Mouse (Mus musculus) intestine, embryonic 15.5 days (tissue): Measurements from ENCODE around the gene Mob3a. TPM values are rescaled to one million over a fixed set of nuclear protein-coding genes. Genes with fewer than 3 reads are reported as not detected.

Source experiments
- ATAC-seq: fragments of 200-750 bp; cut with Nextera tagmentation; 2 replicates; pipeline ENCODE4 v1.8.0; 2017; ENCODE audit warnings: moderate TSS enrichment, moderate library complexity
- H3K27ac ChIP-seq: fragments of 300-500 bp; sonication (generic); 2 replicates; pipeline ENCODE4 v1.5.1; 2015; ENCODE audit warnings: mild to moderate bottlenecking, inconsistent platforms
- H3K27me3 ChIP-seq: fragments of 300-500 bp; sonication (generic); replicated peaks from 2 replicates; pipeline ENCODE4 v1.6.1; 2015; ENCODE audit warnings: inconsistent platforms
- H3K36me3 ChIP-seq: fragments of 300-500 bp; sonication (generic); 2 replicates; pipeline ENCODE4 v1.6.1; 2015; ENCODE audit warnings: inconsistent platforms
- H3K4me1 ChIP-seq: fragments of 300-500 bp; sonication (generic); replicated peaks from 2 replicates; pipeline ENCODE4 v1.6.1; 2015; ENCODE audit warnings: inconsistent platforms
- H3K4me2 ChIP-seq: fragments of 300-500 bp; sonication (generic); replicated peaks from 2 replicates; pipeline ENCODE4 v1.6.1; 2015; ENCODE audit warnings: mild to moderate bottlenecking, inconsistent platforms
- H3K4me3 ChIP-seq: fragments of 300-500 bp; sonication (generic); replicated peaks from 2 replicates; pipeline ENCODE4 v1.5.1; 2015; ENCODE audit warnings: inconsistent platforms
- H3K9ac ChIP-seq: fragments of 300-500 bp; sonication (generic); 2 replicates; pipeline ENCODE4 v1.6.1; 2015; ENCODE audit warnings: inconsistent platforms
- H3K9me3 ChIP-seq: fragments of 300-500 bp; sonication (generic); 2 replicates; pipeline ENCODE4 v1.6.1; 2016; ENCODE audit warnings: inconsistent platforms
- WGBS: fragments of 180-500 bp; shearing (Covaris S2); methylation state at CpG from one replicate; pipeline ENCODE4 v1.1.7; 2015; 5-methylcytosine and 5-hydroxymethylcytosine counted together
- polyA plus RNA-seq: library from polyadenylated mRNA; unstranded; fragments of >200 nt; fragmentation: Nextera tagmentation; extraction: Ambion mirVana; gene quantifications from 2 replicates; pipeline ENCODE4 v1.2.1, GENCODE M21; 2015

Mob3a gene
- polyA plus RNA-seq, 1 experiment from 2014 or later = 40.4 TPM

DNA sequence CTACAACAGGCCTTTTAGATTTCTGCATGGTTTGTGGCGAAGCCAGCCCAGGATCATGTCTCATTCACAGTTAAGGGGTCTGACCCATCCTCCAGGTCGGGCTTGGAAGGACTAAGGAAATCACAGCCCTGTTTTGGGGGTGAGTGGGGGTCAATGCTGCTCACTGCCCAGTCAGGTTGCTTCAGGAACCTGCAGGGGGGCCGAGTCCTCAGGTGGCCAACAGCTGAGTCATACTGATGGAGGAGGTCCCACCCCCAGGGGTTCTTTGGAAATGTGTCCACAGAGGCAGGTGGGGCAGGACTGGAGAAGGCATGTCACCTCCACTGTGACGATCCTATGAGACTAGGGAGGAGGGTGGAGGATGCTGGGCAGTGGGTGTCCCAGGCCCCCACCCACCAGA lies 36.3 kb downstream of the Mob3a start:
- H3K36me3 ChIP-seq = peaks cover 38% of the 10 kb centered on the region
- 67% methylated on average over 4 of the region's 4 CpGs for WGBS
- H3K4me3 ChIP-seq = no peak overlapping the region
- ATAC-seq = no peak
- 0 out of 2 replicates have a peak overlapping the region, but pooled peaks have one; percentile 82 for H3K27ac ChIP-seq
- H3K9ac ChIP-seq = no peak overlapping the region
- no peaks in the 10 kb centered on the region for H3K27me3 ChIP-seq
- H3K4me2 ChIP-seq = no peak overlapping the region
- peaks cover 30% of the 10 kb centered on the region for H3K4me1 ChIP-seq
- H3K9me3 ChIP-seq = no peaks in the 10 kb centered on the region

DNA sequence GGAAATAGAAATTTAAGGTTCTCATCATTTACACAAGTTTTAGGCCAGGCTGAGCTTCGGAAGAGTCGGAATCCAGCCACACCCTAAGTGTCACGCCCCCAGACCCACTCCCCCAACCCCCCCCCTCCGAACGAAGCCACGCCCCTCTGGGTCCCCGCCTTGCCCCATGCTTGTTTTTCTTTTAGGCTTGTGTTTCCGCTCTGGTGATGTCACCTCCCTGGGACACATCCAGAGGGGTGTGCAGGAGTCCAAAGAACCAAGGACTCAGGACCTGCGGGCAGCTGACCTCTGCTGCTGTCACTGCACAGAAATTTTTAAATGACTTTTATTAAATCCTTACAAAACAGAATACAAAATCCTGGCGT lies 36.8 kb downstream of the Mob3a start:
- 11% methylated on average over 10 of the region's 10 CpGs for WGBS
- Histone ChIP-seq H3K27me3 (no peaks in the 10 kb centered on the region), H3K9ac (0 out of 2 replicates have a peak overlapping the region, but pooled peaks have one; percentile 18), H3K27ac (peak overlapping the region; percentile 82), H3K4me2 (peak overlapping the region; percentile 45), H3K4me1 (peaks cover 30% of the 10 kb centered on the region), H3K36me3 (peaks cover 34% of the 10 kb centered on the region), H3K9me3 (no peaks in the 10 kb centered on the region), H3K4me3 (no peak overlapping the region)
- ATAC-seq = peak; percentile 52

DNA sequence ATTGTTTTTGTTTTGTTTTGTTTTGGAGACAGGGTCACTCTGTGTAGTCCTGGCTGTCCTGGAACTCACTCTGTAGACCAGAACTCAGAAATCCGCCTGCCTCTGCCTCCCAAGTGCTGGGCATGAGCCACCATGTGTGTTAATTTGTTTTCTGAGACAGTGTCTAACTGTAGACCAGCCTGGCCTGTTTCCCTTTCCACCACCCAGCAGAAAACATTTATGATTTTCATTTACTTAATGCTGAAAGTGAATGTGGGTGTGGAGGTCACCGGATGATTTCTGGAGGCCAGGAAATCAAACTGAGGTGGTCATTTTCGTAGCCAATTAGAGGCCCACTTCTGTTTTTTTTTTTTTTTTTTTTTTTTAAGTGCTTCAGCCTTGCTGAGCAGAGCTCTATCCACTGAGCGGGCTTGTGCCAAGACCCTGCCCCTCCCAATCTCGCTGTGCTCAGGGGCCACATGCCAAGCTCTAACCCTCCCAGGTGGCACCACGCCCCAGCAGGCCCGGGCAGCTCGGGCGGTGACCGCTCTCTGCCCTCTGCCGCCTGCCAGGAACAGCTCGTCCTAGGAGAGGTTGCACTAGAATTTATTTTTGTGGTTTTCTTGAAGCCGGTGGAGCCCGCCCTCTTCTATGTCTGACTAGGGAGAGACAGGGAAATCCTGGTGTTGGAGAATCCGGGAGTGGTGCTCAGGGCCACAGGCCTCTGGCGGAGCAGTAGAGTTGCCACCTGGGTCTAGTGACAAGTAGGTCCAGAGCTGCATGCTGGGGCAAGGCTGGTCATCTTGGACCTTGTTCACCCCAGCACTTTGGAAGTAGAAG lies 37.4 kb downstream of the Mob3a start:
- H3K4me2 ChIP-seq = peak overlapping the region; percentile 45
- H3K9ac ChIP-seq = peak overlapping the region; percentile 18; the same call in 1 of the 2 replicates
- no peaks in the 10 kb centered on the region for H3K27me3 ChIP-seq
- H3K4me1 ChIP-seq = peaks cover 30% of the 10 kb centered on the region
- H3K27ac ChIP-seq = peak overlapping the region; percentile 82
- WGBS = 21% methylated on average over 16 of the region's 16 CpGs
- H3K4me3 ChIP-seq = no peak overlapping the region
- H3K36me3 ChIP-seq = peaks cover 28% of the 10 kb centered on the region
- ATAC-seq = peak; percentile 68
- H3K9me3 ChIP-seq = no peaks in the 10 kb centered on the region

DNA sequence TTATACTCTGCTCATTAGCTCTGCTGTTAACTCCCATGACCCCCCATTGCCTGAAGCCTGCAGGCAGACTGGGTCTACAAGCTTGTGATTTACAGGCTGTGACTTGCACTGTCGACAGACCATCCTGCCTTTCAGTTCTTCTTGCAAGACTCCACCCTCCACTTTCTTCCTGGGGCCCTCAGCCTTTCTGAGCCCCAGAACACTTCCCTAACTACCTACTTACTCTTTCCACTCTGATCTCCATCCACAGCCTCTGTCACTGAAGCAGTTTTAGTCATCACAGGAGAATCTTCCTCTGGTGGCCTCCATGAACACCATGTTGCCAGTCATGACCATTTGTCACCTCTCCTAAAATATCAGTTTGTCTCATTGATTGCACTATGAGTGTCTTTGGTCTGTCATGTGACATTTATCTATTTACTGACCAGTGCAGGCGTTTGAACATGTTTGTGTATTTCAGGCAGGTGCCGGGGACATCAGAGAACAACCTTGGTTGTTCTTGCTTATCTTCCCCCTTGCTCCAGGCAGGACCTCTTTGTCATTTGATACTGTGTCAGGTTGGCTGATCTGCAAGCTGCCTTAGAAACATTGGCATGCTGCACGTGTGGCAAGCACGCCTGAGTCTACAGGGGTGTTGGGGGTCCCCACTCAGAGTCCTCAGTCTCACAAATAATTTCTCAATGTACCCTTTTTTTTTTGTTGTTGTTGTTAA lies 38.1 kb downstream of the Mob3a start:
- Histone ChIP-seq H3K36me3 (peaks cover 21% of the 10 kb centered on the region), H3K27me3 (no peaks in the 10 kb centered on the region), H3K4me3 (no peak overlapping the region), H3K9me3 (no peaks in the 10 kb centered on the region), H3K4me2 (no peak overlapping the region), H3K27ac (no peak overlapping the region; the same call in none of the 2 replicates), H3K9ac (no peak overlapping the region), H3K4me1 (peaks cover 32% of the 10 kb centered on the region)
- 36% methylated on average over 5 of the region's 5 CpGs for WGBS
- no peak for ATAC-seq

DNA sequence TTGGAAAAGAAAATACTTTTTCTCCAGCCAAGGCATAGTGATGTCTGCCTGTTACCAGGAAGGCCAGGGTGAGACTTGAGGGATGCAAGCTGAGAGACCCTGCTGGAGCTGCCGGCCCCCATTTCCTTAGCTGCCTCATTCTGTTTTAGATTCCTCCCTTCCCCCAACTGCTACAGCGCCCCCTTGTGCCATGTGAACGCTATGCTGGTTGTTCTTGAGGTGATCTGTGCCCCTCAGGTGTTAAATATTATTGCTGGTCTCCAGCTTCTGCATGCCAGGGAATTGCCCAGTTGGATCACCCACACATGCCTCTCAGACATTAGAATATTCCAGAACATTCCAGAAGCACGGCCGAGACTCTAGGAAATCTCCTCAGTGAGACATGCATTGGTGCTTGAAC lies 40.6 kb downstream of the Mob3a start:
- Histone ChIP-seq H3K4me1 (peaks cover 40% of the 10 kb centered on the region), H3K27me3 (no peaks in the 10 kb centered on the region)
- no peak for ATAC-seq

DNA sequence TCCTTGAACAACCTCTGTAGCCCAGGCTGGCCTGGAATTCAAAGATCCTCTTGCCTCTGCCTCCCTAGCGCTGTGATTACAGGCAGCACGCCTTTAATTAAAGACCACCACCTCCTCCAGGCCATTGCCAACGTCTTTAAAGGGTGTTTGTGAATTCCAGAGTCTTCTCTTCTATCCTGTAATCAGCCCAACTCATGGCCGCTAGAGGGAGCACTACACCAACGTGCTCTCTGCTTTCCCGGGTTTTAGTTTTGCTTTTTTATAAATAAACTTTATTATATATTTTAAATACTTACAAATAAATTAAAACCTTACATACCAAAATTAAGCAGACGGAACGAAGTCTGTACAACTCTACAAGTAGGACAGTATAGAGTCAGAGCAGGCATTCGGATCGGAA lies 42.6 kb downstream of the Mob3a start:
- no peak overlapping the region for H3K27ac ChIP-seq
- peaks cover 35% of the 10 kb centered on the region for H3K4me1 ChIP-seq
- no peak overlapping the region for H3K4me3 ChIP-seq
- H3K36me3 ChIP-seq = no peaks in the 10 kb centered on the region
- peak overlapping the region; percentile 35; the same call in 1 of the 2 replicates for H3K4me2 ChIP-seq
- no peak overlapping the region for H3K9ac ChIP-seq
- no peak for ATAC-seq
- H3K9me3 ChIP-seq = no peaks in the 10 kb centered on the region
- WGBS = 14% methylated on average over 10 of the region's 10 CpGs
- H3K27me3 ChIP-seq = no peaks in the 10 kb centered on the region

More for the DNA sequence above, 40.6 kb downstream of the Mob3a start:
- no peaks in the 10 kb centered on the region for H3K36me3 ChIP-seq
- H3K27ac ChIP-seq = no peak overlapping the region
- 32% methylated on average over 5 of the region's 5 CpGs for WGBS
- no peak overlapping the region for H3K9ac ChIP-seq
- no peak overlapping the region for H3K4me2 ChIP-seq
- no peaks in the 10 kb centered on the region for H3K9me3 ChIP-seq
- no peak overlapping the region for H3K4me3 ChIP-seq

DNA sequence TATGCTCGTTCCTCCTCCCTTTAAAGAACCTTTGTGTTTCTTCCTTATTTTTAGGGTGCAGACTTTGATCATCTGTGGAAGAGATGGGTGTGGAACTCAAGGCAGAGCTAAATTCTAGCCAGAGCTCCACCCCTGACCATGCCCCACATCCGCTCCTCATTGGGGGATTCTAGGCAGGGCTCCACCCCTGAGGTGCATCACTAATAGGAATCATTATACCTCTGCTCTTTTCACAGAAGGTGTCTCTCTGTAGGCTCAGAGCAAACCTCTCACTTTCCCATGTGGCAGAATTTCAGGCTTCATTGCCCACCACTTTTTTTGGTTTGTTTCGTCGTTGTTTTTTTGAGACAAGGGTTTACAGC lies 43.0 kb downstream of the Mob3a start:
- no peak overlapping the region for H3K4me3 ChIP-seq
- H3K4me1 ChIP-seq = peaks cover 34% of the 10 kb centered on the region
- H3K9me3 ChIP-seq = no peaks in the 10 kb centered on the region
- ATAC-seq = 0 out of 2 replicates have a peak, but pooled peaks have one; percentile 26
- 53% methylated on average over 4 of the region's 4 CpGs for WGBS
- H3K27me3 ChIP-seq = no peaks in the 10 kb centered on the region
- peak overlapping the region; percentile 35; the same call in 1 of the 2 replicates for H3K4me2 ChIP-seq
- no peak overlapping the region for H3K9ac ChIP-seq
- no peak overlapping the region; the same call in 1 of the 2 replicates for H3K27ac ChIP-seq
- no peaks in the 10 kb centered on the region for H3K36me3 ChIP-seq

DNA sequence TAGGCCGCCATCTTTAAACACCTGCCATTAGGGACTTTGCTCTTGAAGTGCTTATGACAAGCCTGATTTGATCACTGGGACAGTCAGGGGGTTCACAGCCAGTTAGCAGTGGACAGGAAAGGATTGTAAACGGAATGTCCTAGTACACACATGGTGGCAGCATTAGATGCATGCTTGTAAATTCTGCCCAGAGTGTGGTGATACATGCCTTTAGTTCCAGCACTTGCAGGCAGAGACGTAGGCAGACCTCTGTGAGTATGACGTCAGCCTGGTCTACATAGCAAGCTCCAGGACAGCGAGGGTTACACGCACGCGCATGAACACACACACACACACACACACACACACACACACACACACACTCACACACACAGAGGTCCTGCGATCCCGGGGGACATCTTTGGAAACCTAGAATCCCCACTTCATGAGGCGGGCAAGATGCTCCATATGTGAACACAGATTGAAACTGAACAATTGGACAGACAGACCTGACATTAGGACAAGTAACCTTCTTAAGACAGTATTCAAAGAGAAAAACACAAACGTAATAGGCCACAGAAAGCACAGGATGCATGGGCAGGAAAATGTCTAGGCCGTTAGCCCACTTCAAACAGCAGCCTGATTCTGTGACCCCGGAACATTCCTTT lies 43.5 kb downstream of the Mob3a start:
- Histone ChIP-seq H3K27me3 (no peaks in the 10 kb centered on the region), H3K36me3 (no peaks in the 10 kb centered on the region), H3K4me3 (no peak overlapping the region), H3K9me3 (no peaks in the 10 kb centered on the region), H3K9ac (no peak overlapping the region), H3K4me2 (no peak overlapping the region), H3K4me1 (peaks cover 30% of the 10 kb centered on the region), H3K27ac (no peak overlapping the region; the same call in 1 of the 2 replicates)
- ATAC-seq = no peak
- 79% methylated on average over 14 of the region's 14 CpGs for WGBS

DNA sequence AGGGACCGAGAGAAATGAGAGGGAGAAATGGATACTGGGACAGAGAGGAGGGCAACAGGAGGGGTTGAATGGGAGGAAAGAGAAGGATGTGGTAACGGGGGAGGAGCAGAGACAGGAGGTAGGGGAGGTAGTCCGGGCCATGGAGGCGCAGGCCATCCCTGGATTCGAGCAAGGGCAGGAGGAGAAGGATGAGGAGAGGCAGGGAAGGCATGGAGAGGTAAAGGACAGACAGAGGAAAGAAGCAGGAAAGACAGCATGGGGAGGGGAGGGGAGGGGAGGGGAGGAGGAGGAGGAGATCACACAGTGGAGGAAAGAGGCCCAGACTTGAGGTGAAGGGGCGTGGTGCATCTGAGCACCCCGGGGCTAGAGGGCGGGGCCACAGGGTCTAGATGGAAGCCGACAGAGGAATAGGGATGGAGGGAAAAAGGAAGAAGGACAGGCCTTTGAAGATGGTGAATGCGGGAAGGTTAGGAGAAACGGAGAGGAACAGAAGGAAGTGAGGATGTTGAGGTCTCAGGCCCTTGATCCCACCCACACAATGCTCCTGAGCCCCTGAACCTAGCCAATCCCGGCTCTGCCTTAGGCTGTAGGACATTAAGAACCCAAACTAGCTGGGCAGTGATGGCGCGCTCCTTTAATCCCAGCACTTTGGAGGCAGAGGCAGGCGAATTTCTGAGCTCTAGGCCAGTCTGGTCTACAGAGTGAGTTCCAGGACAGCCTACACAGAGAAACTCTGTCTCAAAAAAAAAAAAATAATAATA lies 44.7 kb downstream of the Mob3a start, which contains the start of gene Btbd2:
Gene Btbd2 (minus strand): TSS at position 209 of the 761 bp plus-strand sequence.
- 17% methylated on average over 14 of the region's 15 CpGs for WGBS
- H3K9me3 ChIP-seq = no peaks in the 10 kb centered on the region
- H3K9ac ChIP-seq = peak within 1 kb of the TSS; percentile 92
- H3K27me3 ChIP-seq = no peaks in the 10 kb centered on the region
- peak; percentile 44 for ATAC-seq
- H3K4me3 ChIP-seq = peak within 1 kb of the TSS; percentile 83
- peak within 1 kb of the TSS; percentile 94 for H3K27ac ChIP-seq
- H3K4me1 ChIP-seq = peaks cover 30% of the 10 kb centered on the region
- peak within 1 kb of the TSS; percentile 83 for H3K4me2 ChIP-seq
- H3K36me3 ChIP-seq = no peaks in the 10 kb centered on the region

DNA sequence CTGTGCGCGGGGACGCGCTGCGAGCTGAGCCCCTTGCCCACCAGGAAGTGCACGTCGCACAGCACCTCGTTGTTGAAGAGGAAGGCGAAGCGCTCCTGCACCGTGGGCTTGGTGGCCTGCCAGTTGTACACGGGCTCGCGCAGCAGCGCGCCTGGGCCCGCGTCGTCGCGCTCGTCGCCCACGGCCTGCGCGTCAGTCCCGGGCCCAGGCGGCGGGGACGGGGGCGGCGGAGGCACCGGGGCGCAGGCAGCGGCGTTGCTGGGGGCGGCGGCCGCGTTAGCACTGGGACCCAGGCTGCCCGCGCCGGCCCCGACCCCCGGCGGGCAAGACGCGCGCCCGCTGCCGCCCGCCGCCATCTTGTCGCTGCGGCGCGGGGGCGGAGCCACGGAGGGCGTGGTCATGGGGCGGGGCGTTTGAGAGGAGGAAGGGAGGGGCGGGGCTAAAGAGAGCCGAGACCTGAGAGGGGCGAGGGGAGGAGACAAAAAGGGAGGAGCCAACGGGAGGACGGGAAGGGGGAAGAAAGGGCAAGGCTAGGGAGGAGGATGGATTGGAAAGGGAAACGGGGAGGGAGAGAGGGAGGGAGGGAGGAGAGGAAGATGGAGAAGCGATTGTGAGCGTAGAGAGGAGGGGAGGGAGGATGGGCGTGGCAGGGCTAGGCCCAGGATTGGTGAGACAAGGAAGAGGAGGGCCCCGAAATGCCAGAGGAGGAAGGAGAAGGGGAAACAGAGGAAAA lies 45.5 kb downstream of the Mob3a start:
- Histone ChIP-seq H3K4me3 (peak overlapping the region; percentile 83), H3K9ac (peak overlapping the region; percentile 92), H3K4me2 (peak overlapping the region; percentile 83), H3K27me3 (no peaks in the 10 kb centered on the region), H3K27ac (peak overlapping the region; percentile 94), H3K9me3 (no peaks in the 10 kb centered on the region), H3K4me1 (peaks cover 30% of the 10 kb centered on the region), H3K36me3 (no peaks in the 10 kb centered on the region)
- WGBS = under 1% methylated on average over 67 of the region's 72 CpGs
- ATAC-seq = peak; percentile 87
